Mouse (Mus musculus) erythroblast, embryonic 14.5 days (primary cell): ENCODE measurements at regions not wholly inside any gene's neighbourhood (a gene's known extent, or its start where the extent isn't known, plus 50 kb on each side); places are given as distances from the start of the nearest gene placed in this dataset.

ENCODE experiments used
- GATA1 ChIP-seq: IDR thresholded peaks from 2 replicates; pipeline ENCODE4 v1.6.1; 2012; ENCODE audit warnings: low read length, inconsistent platforms, mixed read lengths
- TAL1 ChIP-seq: IDR thresholded peaks from 3 replicates; pipeline ENCODE4 v1.6.1; 2012; ENCODE audit warnings: low read length, inconsistent platforms, mixed read lengths

DNA sequence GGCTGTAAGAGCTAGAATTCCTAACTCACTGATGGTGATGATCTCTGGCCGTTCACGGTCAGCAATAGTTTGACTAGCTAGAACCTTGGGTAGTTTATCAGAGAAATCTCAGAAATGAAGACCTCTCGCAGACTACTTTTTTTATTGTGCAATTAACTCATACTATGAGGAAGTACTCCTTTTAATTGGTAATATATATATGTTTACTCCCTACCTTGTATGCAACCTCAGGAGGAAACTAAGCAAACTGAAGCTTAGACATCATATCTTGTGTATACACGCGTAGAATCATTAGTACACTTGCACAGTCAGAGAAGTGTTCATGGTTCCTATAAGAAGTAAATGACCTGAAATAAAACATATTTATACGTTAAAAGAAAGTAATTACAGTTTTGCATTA lies 157.2 kb downstream of the Gm11146 start:
- TF ChIP-seq GATA1 (no peak), TAL1 (no peak)
